Mouse (Mus musculus) adrenal gland, postnatal 14 days (tissue): ENCODE data around the gene Zfp820. TPM values are rescaled to one million over a fixed set of nuclear protein-coding genes. Genes with fewer than 3 reads are reported as not detected.
A peak's percentile ranks its signal among the peaks of the same experiment; 100 is the strongest.
"Not testable (repeated sequence)": the region's sequence is repeated elsewhere in the genome, so short reads cannot be mapped to it uniquely, and the experiment has no call there.

ENCODE experiments used
- DNase-seq: peaks from one replicate; pipeline ENCODE4 v3.0.0; 2021; ENCODE audit warnings: mixed read lengths
- long read RNA-seq, 2 experiments: library from polyadenylated mRNA; stranded (forward); transcript quantifications; one replicate each; pipeline ENCODE4 v2.0.0; 2021
- total RNA-seq: library from RNA; stranded (reverse); gene quantifications from 2 replicates; pipeline ENCODE4 v1.2.3, GENCODE M21; 2021

Gene Zfp820
- 2.2 and 3.1 TPM in 2 replicates for total RNA-seq
- long read RNA-seq, experiment 1, partial matches to known transcripts, result 0 of 5 reads
- long read RNA-seq, experiment 1, other reads (novel, unspliced or antisense), result 4 of 5 reads
- long read RNA-seq, experiment 2, partial matches to known transcripts, result 0 of 3 reads
- long read RNA-seq, experiment 2, other reads (novel, unspliced or antisense), result 3 of 3 reads

DNA sequence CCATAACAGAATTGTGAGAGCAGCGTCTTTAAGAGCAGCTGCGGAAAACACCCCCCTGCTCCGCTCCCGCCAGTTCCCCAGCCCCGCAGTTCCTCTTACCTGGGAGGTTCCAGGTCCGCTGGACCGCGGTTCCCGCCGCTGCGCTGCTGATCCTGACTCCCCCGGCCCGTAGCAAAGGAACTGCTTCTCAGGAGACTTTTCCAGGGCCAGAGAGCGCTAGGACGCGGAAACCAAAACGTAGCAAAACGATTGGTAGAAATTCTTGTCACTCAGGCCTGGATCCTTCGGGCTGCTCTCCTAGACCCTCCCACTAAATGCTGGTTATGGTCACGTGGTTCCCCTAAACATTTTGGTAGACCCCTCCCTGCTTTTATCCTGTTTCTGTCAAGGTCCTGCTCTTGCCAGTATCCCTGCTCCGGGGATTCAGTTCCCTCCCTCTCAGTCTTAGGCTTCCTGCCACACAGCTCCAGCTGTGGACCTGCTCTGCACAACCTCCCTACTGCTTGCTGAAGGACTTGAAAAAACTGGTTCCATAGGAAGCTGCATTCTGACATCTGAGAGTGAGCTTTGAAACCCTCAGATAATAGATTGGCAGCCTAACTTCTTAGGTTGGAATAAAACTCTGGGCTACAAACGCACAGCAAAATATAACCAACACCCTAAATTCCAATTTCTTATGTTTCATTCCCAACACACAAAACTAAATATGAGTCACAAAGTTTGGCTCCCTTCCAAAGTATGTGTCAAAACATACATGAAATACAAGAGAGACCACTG lies at the start of gene Zfp820:
Zfp820 (minus strand) TSS at position 228 of the 777 bp plus-strand sequence.
- DNase-seq, result peak; percentile 77

DNA sequence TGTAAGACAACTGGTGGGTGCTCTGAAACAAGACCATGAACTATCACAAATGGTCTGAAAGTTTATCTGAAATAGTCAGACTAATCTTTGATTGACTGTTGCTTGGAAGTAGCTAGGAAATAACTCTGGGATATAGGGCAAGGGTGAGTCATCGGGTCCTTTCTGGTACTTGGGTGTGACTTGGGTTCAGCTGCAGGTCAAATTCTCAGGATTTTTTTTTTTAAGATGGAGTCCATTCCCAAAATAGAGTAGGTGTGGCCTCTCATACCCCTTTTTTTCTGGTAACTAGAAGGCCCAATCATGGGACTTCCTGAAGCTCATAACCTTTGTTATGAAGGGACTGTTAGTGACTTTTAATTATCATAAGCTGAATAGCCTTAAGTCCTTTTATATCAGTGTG lies 25.7 kb upstream of the Zfp820 start:
- DNase-seq, result no peak

- not testable (repeated sequence) for DNase-seq
Observed at GRCm38 (mm10) chr17:21846322-21846582, 680 bp upstream of the Zfp820 start.

GRCm38 (mm10) chr17:21838510-21838909 lies 7.1 kb downstream of the Zfp820 start:
- no peak for DNase-seq

DNA sequence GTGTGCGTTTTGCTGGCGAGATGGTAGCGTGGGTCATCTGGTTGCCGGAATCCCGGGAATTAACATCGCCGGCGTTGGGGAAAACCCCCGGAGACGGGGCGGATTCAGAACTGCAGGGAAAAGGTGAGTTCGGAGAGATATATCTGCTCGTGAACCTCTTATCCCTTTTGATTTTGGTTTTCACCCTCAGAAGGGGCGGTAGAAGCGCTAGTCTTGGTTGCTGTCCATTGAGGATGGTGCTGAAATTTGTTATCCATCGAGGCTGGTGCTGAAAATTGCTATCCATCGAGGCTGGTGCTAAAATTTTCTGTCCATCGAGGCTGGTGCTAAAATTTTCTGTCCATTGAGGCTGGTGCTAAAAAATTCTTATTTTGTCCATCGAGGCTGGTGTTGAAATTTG lies 44.2 kb downstream of the Zfp820 start:
- peak; percentile 12 for DNase-seq

GRCm38 (mm10) chr17:21792256-21792655 lies 53.3 kb downstream of the Zfp820 start:
- DNase-seq, result no peak

DNA sequence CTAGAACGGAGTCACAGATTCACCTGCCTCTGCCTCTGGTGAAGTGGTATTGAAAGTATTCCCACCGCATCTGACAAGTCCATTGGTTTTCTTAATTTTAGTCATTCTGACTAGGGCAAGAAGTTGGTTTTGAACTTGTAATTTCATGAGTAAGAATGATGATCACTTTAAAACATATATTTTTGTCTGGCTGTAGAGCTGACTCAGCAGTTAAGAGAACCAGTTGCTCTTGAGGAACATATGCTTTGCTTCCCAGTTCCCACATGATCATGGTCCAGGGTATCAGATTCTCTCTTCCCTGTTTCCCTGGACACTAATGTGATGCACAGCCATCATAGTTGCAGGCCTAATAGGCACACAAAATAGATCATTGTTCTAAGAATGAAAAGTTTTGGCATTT lies 75.2 kb downstream of the Zfp820 start:
- no peak for DNase-seq

Other genes starting within 250 kb of the Zfp820 start
- 5.4 and 5.8 TPM in 2 replicates for gene Zfp983, start 195.1 kb downstream of the Zfp820 start, total RNA-seq
- gene Gm10226, start 153.9 kb downstream of the Zfp820 start, total RNA-seq, result 2.9 and 3.7 TPM in 2 replicates
- gene Zfp760, start 138.0 kb downstream of the Zfp820 start, total RNA-seq, result 7.1 and 8.1 TPM in 2 replicates
- gene Zfp229, start 115.0 kb downstream of the Zfp820 start, total RNA-seq, result 9.9 and 12.9 TPM in 2 replicates
- 3.2 and 6.5 TPM in 2 replicates for gene Zfp995, start 64.2 kb upstream of the Zfp820 start, total RNA-seq
- 9.6 and 10.4 TPM in 2 replicates for gene Zfp942, start 116.7 kb upstream of the Zfp820 start, total RNA-seq
- 14.2 and 16.4 TPM in 2 replicates for gene Zfp943, start 116.8 kb upstream of the Zfp820 start, total RNA-seq